Mouse (Mus musculus): ENCODE results near the gene Rps3a1.
"Not testable (repeated sequence)": the region's sequence is repeated elsewhere in the genome, so short reads cannot be mapped to it uniquely, and the experiment has no call there.

Rps3a1 gene

DNA sequence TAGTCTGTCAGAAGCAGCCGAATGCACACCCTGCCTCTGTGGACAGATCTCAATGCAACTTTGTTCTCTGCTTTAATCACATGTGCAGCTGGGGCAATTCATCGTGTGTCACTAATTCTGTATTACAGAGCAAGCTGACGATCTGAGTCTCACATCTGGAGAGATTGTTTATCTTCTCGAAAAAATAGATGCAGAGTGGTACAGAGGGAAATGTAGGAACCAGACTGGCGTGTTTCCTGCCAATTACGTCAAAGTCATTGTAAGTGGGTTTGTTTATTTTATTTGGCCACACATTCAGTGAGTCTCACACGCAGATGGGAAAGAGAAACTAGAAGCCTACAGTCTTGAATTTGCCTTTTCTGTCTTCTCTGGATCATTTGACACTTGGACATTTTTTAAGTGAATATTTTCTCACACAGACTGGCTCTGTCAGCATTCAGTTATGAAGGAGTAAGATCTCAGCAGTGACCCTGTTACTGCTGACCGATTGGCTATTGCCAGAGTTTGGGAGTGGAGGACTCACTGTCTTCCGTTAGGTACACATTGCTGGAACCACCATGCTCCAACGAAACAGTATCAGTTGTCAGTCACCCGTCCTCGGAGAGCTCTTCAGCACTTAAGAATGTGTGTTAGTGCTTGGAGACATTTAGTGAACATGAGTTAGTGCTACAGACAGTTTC is 27.7 kb downstream of the Rps3a1 start:
- DNase-seq, result no peak

DNA sequence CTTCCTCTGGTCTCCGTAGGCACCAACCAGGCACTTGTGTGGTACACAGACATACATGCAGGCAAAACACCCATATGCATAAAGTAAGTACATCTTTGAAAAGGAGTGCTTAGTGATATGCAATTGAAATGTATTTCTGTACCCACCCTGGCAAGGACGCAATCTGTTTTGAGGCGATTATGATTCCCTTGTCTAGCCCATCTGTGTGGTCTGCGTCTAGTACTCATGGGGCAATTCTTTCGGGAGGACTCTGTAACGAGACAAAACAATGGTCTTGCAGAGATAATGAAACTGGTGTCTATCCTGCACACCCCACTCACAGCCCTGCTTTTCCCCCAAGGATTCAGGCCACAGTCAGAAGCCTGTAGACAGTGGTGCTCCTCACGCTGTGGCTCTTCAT is 29.7 kb downstream of the Rps3a1 start:
- DNase-seq, result no peak

DNA sequence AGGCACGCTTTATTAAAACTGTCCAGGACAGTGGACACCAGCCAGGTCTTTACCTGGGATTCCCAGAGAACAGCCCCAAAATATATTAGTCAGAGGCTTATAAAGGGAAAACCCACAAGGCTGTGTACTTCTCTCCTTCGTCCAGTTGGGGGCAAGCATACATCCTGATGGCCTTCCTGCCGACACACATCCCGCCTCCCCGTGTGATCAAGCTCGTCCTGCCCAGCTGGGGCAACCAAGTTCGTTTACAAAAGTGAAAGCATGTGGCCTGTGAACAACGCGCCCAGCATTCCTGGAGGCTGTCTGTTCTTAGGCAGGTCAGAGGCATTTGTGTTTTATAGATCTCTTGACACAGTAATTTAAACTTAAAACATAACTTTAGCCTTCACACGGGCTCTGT is 32.4 kb downstream of the Rps3a1 start:
- DNase-seq, result no peak

DNA sequence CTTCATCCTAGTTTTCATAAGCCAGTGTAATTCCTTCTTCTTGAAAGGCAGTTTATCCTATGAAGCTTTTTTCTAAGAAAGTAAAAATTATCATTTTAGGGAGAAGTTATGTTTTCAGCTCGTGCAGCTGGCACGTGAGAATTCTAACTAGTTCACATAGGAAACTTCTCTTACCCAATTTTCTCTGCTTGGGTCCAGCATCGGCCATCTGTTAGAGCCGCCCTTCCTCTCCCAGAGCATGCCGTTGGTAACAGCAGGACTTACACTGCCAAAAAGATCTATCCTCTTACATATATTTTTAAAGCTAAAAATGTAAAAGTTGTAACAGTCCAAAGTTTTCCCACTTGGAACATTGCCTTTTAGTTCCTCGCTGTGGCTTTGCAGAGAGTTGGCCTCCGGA is 33.4 kb downstream of the Rps3a1 start:
- peak; percentile 19 for DNase-seq

DNA sequence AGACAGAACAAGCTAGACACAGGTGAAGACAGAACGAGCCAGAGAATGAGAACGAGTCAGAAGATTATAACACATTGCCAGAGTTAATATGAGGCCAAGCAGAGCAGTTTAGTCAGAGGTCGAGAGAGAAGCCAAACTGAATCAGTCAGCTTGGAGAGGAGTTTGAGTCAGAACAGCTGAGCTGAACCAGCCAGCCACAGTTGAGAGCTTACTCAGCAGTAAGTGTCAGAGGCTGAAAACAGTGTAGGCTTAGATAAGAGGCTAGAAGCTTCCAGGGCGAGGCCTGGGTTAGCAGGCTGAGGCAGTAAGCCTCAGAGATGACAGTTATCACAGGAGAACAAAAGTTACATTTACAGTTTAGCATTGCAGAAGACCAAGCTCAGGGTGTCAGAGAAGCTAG is 33.9 kb downstream of the Rps3a1 start:
- no peak for DNase-seq

DNA sequence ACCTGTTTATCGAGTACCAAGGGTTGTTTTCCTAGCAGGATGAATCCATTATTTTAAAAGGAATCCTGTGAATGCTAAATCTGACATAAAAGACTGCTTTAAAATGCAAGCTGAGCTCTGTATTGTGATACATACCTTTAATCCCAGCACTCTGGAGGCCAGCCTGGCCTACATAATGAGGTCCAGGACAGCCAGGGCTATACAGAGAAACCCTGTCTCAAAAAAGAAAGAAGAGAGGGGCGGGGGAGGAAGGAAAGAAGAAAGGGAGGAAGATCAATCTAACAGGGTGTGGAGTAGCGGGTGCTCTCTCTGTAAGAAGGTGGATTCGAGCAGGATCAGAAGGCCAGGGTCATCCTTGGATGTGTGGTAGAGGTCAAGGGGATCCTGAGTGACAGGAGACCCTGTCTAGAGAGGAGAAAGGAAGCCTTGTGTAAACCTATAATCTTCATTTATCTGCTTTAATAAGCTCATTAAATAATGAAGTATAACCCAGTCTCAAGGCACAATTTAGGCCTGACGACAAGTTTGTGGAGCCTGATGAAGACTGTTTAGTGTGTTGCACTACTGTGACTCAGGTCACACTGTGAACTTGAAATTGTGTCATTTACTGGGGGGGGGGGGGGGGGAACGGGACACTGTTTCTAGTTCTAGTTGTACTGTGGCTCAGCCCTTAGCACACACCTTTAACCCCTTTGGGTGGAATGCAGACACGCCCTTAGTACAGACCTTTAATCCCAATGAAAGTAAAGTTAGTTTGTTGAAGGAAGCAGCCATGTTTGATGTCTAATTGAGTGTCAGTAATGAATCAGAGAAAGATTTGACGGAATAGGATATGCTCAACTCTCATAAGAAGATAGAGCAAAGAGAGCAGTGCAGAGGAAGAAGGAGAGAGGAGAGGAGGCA is 34.6 kb downstream of the Rps3a1 start:
- DNase-seq, result no peak

DNA sequence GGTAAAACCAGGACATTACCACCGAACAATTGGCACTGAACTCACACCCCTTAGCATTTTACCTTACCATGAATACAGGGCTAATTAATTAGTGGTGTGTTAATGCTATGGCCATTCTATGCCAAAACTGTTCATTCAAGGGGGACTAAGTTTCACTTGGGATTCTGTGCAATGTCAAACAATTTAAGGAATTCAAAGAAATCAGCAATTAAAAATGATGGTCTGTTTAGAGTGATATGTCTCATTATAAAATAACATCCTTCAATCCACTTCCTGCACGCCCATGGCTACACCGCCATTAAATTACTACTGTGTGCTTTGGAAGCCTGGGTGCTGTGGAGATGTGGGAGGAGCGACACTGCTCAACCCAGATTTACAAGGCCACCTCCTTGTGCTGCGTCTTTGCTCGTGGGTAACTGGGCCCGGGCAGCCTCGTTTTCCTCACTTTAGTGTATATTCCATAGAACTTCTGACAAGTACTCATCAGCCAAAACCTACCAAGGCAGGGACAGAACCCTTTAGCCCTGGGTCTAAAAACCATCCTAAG is 36.3 kb downstream of the Rps3a1 start:
- DNase-seq, result no peak

DNA sequence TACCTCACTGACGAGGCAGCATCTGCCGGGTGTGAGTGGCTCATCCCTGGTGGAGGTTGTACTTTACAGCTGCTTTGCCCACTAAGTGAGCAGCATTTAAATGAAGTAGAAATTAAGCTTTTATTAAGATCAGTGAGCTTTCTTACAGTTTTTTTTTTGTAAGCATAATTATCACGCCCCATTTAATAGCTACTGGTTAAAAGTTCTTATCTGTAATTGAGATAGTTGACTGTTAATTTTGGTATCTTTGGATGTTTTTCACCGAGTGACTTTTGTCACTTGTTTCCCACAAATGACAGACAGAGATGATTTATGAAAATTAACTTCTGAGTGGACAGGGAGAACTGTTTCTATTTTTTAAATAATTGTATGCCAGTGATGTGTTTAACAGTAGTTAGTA is 37.6 kb downstream of the Rps3a1 start:
- DNase-seq, result no peak

DNA sequence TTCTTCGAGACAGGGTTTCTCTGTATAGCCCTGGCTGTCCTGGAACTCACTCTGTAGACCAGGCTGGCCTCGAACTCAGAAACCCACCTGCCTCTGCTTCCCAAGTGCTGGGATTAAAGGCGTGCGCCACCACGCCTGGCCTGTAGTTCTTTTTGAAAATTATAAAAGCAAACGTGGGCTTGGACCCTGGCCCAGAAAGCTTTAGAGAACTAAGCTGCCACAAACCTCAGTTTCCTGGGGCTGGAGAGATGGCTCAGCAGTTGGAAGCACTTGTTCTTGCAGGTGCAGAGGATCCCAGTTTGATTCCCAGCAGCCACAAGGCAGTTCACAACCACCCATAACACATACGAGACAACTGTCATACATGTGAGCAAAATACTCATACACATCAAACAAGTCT is 38.1 kb downstream of the Rps3a1 start:
- not testable (repeated sequence) for DNase-seq

DNA sequence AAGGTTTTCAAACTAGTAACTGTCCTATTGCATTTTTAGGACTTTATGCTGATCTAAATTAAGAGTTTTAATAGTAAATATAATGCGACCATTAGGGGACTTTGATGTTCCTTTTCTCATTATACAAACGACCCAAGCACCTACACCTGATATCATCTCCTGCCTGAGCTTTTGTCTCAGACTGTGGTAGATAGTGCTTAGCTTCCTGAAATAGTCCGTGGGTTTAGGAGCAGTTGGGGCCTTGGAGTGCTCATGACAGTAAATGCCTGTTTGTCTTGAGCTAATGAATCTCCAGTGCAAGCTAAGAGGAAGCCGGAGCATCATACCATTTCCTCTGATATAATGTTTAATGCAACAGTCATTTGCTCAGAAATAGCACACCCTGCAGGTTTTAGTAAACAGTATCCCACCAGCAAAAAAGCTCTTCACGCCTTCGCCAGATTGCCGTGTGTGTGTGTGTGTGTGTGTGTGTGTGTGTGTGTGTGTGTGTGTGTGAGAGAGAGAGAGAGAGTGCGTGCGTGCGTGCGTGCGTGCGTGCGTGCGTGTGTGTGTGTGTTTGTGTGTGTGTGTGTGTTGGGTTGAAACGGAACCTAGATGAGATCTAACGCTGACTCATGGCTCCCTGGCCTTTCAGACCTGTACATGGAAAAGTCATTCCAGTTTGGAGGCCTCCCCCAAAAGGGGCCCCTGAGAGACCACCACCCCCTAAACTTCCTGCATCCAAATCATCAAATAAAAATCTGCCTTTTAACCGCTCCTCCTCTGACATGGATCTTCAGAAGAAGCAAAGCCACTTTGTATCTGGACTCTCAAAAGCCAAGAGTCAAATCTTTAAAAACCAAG is 38.8 kb downstream of the Rps3a1 start:
- no peak for DNase-seq

DNA sequence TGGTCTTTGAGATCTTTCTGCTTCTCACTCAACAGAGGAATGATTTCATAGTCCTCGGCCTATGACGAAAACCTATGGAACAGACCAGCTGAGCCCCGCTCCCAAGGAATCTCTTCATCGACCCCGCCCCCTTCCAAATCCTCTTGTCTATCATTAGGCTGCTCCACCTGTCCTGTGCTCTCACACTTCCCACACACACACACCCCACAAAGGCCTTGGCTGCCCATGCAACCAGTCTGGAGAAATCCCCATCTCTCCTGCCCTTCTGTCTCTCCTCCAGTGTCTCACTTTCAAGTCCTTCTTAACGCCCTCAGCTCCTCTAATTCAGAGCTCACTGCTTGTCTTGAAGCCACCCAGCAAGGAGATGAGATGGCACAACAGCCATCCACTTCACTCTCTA is 40.5 kb downstream of the Rps3a1 start:
- no peak for DNase-seq

DNA sequence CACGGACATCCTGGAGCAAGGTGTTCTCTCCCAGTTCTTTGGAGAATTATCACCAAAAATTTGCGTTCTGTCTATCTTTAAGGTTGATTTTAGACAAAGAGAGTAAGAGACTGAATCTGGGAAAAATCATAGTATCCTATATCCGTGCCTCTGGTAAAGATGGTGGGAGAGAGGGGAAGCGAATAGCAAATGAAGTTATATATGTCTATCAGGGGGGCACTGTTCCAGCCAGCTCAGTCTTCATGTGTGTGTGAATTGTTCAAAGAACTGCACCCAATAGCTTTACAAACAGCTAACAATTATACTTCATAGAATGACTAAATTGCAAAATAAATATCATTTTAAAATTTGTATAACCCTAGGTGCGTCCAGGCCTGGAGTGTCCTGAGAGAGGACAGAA is 48.6 kb downstream of the Rps3a1 start:
- no peak for DNase-seq

DNA sequence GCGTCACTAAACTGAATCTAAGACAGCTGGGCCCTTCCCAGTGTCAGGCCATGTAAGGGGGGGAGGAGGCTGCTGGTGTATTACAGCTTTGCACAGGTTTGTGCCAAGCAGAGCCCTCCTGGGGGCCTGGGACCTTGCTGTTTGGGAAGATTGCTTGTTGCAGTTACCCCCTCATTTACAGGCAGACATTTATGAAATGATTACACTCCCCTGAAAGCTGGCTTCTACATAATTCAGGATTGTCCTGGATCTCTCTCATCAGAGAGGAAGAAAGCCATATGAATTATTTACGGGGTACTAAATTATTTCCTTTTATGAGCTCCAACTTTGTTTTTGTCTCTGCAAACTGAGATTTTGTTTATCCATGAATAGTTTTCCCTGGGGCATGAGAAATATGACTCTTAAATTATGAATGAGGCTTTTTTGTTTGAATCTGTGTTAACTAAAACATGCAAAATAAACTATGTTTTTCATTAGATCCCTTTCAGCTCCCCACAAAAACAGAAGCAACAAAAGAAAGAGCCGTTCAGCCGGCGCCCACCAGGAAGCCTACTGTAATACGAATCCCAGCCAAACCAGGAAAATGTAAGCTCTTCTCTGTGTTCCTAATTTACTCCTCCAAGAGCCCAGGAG is 49.2 kb downstream of the Rps3a1 start:
- DNase-seq, result no peak
